Mouse (Mus musculus) right cerebral cortex, postnatal 25 days (tissue): ENCODE measurements around the gene Tvp23b.

ENCODE experiments used
- DNase-seq: peaks from one replicate; pipeline ENCODE4 v3.0.0; 2022

Gene Tvp23b

GRCm38 (mm10) chr11:62879220-62880048 lies at the start of gene Tvp23b:
Gene Tvp23b (plus strand): TSS chr11:62879455.
- peak; percentile 96 for DNase-seq

GRCm38 (mm10) chr11:62830387-62830786 lies 48.9 kb upstream of the Tvp23b start:
- DNase-seq: no peak

GRCm38 (mm10) chr11:62831906-62832305 lies 47.3 kb upstream of the Tvp23b start:
- DNase-seq: no peak

GRCm38 (mm10) chr11:62844562-62844961 lies 34.7 kb upstream of the Tvp23b start:
- DNase-seq: no peak

GRCm38 (mm10) chr11:62845730-62846129 lies 33.5 kb upstream of the Tvp23b start:
- DNase-seq: no peak

- DNase-seq: peak; percentile 21
Observed at GRCm38 (mm10) chr11:62846961-62847654, 32.1 kb upstream of the Tvp23b start, which contains the start of gene Fbxw10. Gene Fbxw10 (plus strand): TSS chr11:62847069.

- DNase-seq: no peak
Observed at GRCm38 (mm10) chr11:62847655-62848191, 31.5 kb upstream of the Tvp23b start.

GRCm38 (mm10) chr11:62848301-62848700 lies 31.0 kb upstream of the Tvp23b start:
- no peak for DNase-seq

GRCm38 (mm10) chr11:62851199-62851598 lies 28.1 kb upstream of the Tvp23b start:
- DNase-seq: no peak

GRCm38 (mm10) chr11:62853334-62853733 lies 25.9 kb upstream of the Tvp23b start:
- DNase-seq: no peak

GRCm38 (mm10) chr11:62865562-62865961 lies 13.7 kb upstream of the Tvp23b start:
- DNase-seq: no peak

GRCm38 (mm10) chr11:62866685-62867084 lies 12.6 kb upstream of the Tvp23b start:
- no peak for DNase-seq

GRCm38 (mm10) chr11:62869201-62869600 lies 10.1 kb upstream of the Tvp23b start:
- no peak for DNase-seq

GRCm38 (mm10) chr11:62869715-62870371 lies 9.4 kb upstream of the Tvp23b start:
- DNase-seq: no peak

GRCm38 (mm10) chr11:62873479-62873878 lies 5.8 kb upstream of the Tvp23b start:
- no peak for DNase-seq

- DNase-seq: no peak
Observed at GRCm38 (mm10) chr11:62875696-62876095, 3.6 kb upstream of the Tvp23b start.

GRCm38 (mm10) chr11:62876445-62876844 lies 2.8 kb upstream of the Tvp23b start:
- DNase-seq: no peak

- DNase-seq: no peak
Observed at GRCm38 (mm10) chr11:62877391-62877790, 1.9 kb upstream of the Tvp23b start.

- DNase-seq: no peak
Observed at GRCm38 (mm10) chr11:62878728-62879127, 527 bp upstream of the Tvp23b start.

GRCm38 (mm10) chr11:62883407-62883806 lies 4.2 kb downstream of the Tvp23b start:
- no peak for DNase-seq

GRCm38 (mm10) chr11:62885323-62885722 lies 6.1 kb downstream of the Tvp23b start:
- no peak for DNase-seq

- no peak for DNase-seq
Observed at GRCm38 (mm10) chr11:62890796-62891195, 11.5 kb downstream of the Tvp23b start.

- no peak for DNase-seq
Observed at GRCm38 (mm10) chr11:62891763-62892162, 12.5 kb downstream of the Tvp23b start.
